Mouse (Mus musculus) kidney, postnatal 25 days (tissue): ENCODE results near the gene Copz1.

Experiments used
- DNase-seq, 2 experiments: peaks; one replicate each; pipeline ENCODE4 v3.0.0; 2021; ENCODE audit warnings: mixed read lengths in 2 of 2

The Copz1 gene

GRCm38 (mm10) chr15:103252660-103253059 is 19.9 kb upstream of the Copz1 start:
- no peak for DNase-seq

- no peak for DNase-seq
These were observed 19.2 kb upstream of the Copz1 start for GRCm38 (mm10) chr15:103253352-103253751.

- DNase-seq, result peak; percentile 50 to 74
These were observed 17.3 kb upstream of the Copz1 start for GRCm38 (mm10) chr15:103255169-103255568.

GRCm38 (mm10) chr15:103256210-103256986 is 16.1 kb upstream of the Copz1 start:
- DNase-seq, result no peak

GRCm38 (mm10) chr15:103257790-103258728 is 14.5 kb upstream of the Copz1 start, which contains the start of gene Nfe2:
Gene Nfe2, minus strand, starts transcription at chr15:103258403.
- DNase-seq, result peak; percentile 60 to 89

- DNase-seq, result no peak
These were observed 13.4 kb upstream of the Copz1 start for GRCm38 (mm10) chr15:103259162-103259561.

- peak; percentile 53 to 62 for DNase-seq
These were observed 12.5 kb upstream of the Copz1 start for GRCm38 (mm10) chr15:103259989-103260388.

- no peak for DNase-seq
These were observed 7.7 kb upstream of the Copz1 start for GRCm38 (mm10) chr15:103264794-103265193.

- DNase-seq, result no peak
These were observed 3.6 kb upstream of the Copz1 start for GRCm38 (mm10) chr15:103268903-103269302.

GRCm38 (mm10) chr15:103275943-103276342 is 3.4 kb downstream of the Copz1 start:
- peak in 1 of 2 experiments; percentile 37 for DNase-seq

GRCm38 (mm10) chr15:103277949-103278348 is 5.4 kb downstream of the Copz1 start:
- no peak for DNase-seq

GRCm38 (mm10) chr15:103279750-103280149 is 7.2 kb downstream of the Copz1 start:
- DNase-seq, result peak; percentile 48 to 71

- DNase-seq, result peak; percentile 43 to 50
These were observed 8.4 kb downstream of the Copz1 start for GRCm38 (mm10) chr15:103280817-103281464.

GRCm38 (mm10) chr15:103281465-103282205 is 9.1 kb downstream of the Copz1 start:
- DNase-seq, result no peak

- DNase-seq, result peak; percentile 59 to 78
These were observed 11.6 kb downstream of the Copz1 start for GRCm38 (mm10) chr15:103284066-103284465.

GRCm38 (mm10) chr15:103284647-103285046 is 12.1 kb downstream of the Copz1 start:
- DNase-seq, result peak; percentile 40 to 41

- peak; percentile 53 to 70 for DNase-seq
These were observed 13.4 kb downstream of the Copz1 start for GRCm38 (mm10) chr15:103285778-103286417.

- DNase-seq, result no peak
These were observed 17.1 kb downstream of the Copz1 start for GRCm38 (mm10) chr15:103289600-103289999.

- DNase-seq, result peak in 1 of 2 experiments; percentile 49
These were observed 17.9 kb downstream of the Copz1 start for GRCm38 (mm10) chr15:103290417-103290816.

- DNase-seq, result no peak
These were observed 18.3 kb downstream of the Copz1 start for GRCm38 (mm10) chr15:103290843-103291242.

GRCm38 (mm10) chr15:103292673-103293345 is 20.3 kb downstream of the Copz1 start:
- DNase-seq, result no peak
